Mouse (Mus musculus): Measurements from ENCODE around the gene Fkbp6. TPM values are rescaled to one million over a fixed set of nuclear protein-coding genes. Genes with fewer than 3 reads are reported as not detected.
A peak's percentile ranks its signal among the peaks of the same experiment; 100 is the strongest.

Gene Fkbp6
- total RNA-seq, 2 experiments from 2014 or later, result not detected

DNA sequence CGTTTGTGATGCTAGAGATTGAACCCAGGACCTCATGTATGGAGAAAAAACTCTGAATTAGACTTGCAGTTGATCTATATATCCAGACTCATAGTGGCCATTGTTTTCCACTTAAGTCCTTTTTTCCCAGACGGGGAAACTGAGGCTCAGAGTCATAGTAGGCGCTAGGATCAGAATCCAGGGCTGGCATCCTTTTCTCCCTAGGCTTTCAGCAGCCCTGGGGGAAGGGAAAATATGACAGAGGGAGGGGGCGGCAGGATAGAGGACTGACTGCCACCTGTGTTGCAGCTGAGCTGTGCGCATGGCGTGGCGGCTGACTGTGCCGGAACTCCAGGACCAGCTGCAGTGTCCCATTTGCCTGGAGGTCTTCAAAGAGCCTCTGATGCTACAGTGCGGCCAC, 3.2 kb upstream of the Fkbp6 start, which contains the start of gene Trim50:
Gene Trim50, plus strand, starts transcription at position 301 of the 400 bp plus-strand sequence.
- DNase-seq (ENCODE audit: low spot score in 2 of 2), result no peak

- DNase-seq (ENCODE audit: low spot score in 2 of 2), result no peak
Observed at GRCm38 (mm10) chr5:135351606-135352005, 1.8 kb upstream of the Fkbp6 start.

DNA sequence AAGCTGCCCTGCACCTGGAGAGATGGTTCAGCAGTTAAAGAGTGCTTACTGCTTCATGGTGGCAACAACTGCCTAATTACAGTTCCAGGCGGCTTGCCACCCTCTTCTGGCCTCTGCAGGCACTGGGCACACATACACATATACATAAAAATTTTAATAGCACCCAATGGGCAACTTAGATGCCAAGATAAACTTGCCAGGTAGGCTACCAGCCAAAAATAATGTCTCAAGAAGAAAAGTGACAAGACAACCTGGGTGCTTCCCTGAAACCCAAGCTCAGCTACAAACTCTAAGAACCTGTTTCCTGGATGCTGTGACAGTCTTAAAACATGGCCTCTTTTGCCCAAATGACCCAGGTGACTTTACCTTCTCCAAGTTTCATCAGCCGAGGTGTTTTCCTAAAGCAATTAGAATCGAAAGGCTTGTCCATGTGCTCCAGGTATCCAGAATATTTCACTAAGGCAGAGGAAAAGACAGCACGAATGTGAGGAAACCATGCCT, 2.3 kb downstream of the Fkbp6 start:
- no peak for DNase-seq (ENCODE audit: low spot score in 2 of 2)

DNA sequence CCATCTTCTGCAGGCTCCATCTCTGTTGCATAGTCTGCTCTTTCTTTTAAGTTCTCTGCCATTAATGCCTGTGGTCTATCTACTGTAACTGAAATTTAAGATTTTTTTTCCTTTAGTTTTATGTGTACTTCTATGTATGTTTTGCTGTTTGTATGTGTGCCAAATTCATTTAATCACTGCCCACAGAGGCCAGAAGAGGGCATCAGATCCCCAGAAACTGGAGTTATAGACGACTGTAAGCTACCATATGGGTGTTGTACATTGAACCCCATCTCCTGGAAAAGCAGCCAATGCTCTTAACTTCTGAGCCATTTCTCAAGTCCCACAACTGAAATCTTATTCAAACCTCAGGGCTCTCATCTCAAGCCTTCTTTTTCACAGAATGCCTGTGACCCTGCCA, 3.4 kb downstream of the Fkbp6 start:
- no peak for DNase-seq (ENCODE audit: low spot score in 2 of 2)

DNA sequence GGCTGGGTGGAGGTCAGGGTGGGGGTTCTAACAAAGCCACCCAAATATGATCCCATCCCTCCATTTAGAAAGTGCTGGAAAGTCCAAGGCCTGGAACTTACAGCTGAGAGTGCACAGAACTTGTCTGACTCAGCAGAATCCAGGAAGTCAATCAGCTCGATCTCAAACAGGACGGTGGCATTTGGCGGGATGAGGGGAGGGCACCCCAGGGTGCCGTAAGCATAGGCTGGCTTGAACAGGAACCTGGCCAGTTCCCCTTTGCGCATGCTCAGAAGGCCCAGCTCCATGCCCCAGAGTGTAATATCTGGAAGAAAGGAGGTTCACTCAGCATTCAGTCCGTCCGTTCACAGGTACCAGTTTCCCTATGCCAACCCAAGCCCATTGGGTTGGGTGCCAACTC, 3.9 kb downstream of the Fkbp6 start:
- DNase-seq (ENCODE audit: low spot score in 2 of 2), result no peak

- DNase-seq (ENCODE audit: low spot score in 2 of 2), result no peak
Observed at GRCm38 (mm10) chr5:135337575-135337974, 12.3 kb downstream of the Fkbp6 start.

- DNase-seq (ENCODE audit: low spot score in 2 of 2), result no peak
Observed at GRCm38 (mm10) chr5:135331161-135331560, 18.7 kb downstream of the Fkbp6 start.

DNA sequence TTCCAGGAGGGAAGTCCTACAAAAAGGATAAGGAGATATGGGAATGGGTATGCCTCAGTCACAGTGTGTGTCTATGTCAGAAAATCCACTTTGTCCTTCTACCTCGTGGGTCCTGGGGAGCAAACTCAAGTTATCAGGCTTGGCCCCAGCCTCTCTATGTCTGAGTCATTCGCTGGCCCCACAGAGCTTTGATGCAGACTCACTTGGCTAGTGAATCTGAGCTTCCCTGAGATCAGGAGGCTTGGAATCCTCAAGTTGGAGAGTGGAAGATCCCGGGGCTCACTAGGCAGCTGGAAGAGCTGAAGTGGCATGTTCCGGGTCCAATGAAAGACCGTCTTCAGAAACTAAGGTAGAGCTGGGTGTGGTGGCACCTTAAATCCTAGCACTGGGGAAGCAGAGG, 19.6 kb downstream of the Fkbp6 start:
- DNase-seq (ENCODE audit: low spot score in 2 of 2), result no peak

DNA sequence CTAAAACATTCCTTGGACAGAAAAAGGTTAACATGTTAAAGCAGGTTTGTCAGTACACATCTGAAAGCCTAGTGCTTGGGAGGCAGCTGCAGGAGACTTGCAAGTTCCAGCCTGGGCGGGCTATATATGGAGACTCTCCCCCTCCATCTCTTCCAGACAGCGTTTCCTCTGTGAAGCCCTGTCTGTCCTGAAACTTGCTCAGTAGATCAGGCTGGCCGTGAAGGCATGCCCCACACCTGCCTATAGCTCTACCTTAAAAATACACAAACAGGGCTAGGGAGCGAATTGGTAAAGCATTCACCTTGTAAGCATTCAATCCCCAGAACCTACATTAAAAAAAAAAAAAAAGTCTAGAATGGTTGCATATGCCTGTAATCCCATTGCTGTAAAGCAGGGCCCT, 20.4 kb downstream of the Fkbp6 start:
- no peak for DNase-seq (ENCODE audit: low spot score in 2 of 2)

- DNase-seq (ENCODE audit: low spot score in 2 of 2), result no peak
Observed at GRCm38 (mm10) chr5:135326121-135326659, 23.7 kb downstream of the Fkbp6 start.

- no peak for DNase-seq (ENCODE audit: low spot score in 2 of 2)
Observed at GRCm38 (mm10) chr5:135322197-135322596, 27.6 kb downstream of the Fkbp6 start.

DNA sequence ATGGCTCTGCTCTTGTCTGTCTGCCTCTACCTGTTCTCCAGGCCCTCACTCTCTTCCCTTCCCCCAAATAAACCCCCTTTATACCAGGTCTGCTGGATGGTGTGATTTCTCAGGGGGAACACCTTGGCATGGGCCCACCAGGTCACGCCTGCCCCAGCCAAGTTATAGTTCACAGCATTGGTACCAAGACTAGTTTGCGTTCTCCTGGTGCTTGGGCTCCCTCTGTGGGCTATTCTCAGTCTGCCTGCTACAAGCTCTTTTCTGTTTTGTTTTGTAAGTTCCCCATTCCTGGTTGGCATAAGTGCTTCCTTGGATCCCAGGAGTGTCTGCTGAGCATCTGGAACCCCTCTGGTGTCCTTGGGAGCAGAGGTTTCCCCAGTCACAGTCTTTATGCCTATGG, 30.0 kb downstream of the Fkbp6 start:
- no peak for DNase-seq (ENCODE audit: low spot score in 2 of 2)

GRCm38 (mm10) chr5:135316177-135316576, 33.7 kb downstream of the Fkbp6 start:
- no peak for DNase-seq (ENCODE audit: low spot score in 2 of 2)

GRCm38 (mm10) chr5:135306321-135306965, 43.4 kb downstream of the Fkbp6 start:
- no peak for DNase-seq (ENCODE audit: low spot score in 2 of 2)

DNA sequence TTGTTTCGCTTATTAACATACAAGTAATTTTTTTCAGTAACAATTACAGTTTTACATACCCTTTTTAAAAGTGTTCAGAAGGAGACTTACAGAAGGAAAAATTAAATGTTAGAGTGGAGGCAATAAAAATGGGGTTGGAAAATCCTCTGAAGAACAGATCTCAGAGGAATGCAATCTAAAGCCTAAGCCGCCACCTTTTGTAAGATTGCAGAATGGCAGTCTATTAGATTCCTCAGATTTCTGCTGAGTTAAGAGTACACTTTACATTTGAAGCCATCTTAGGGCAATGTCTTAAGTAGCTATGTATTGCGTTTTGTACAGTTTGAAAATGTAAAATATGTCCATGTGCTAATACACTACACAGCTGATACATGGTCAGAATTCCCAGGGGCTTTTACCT, 47.4 kb downstream of the Fkbp6 start:
- no peak for DNase-seq (ENCODE audit: low spot score in 2 of 2)

DNA sequence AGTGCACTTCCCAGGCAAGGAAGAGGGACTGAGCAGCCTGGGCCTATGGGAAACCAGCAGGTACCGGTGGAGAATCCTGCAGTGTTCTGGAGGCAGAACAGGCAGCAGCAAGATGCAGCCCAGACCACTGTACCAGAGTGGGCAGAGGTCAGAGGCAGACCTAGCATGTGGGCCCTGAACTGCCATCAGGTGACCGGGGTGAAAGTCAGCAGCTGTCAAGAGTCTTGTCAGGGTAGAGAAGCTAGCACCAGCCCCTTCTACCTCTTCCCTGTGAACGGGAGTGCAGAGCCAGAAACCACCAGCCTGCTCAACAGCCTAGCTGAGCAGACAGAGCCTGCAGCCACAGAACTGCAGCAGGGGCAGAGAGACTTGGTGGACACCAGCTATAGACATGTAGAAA, 47.9 kb downstream of the Fkbp6 start:
- no peak for DNase-seq (ENCODE audit: low spot score in 2 of 2)

DNA sequence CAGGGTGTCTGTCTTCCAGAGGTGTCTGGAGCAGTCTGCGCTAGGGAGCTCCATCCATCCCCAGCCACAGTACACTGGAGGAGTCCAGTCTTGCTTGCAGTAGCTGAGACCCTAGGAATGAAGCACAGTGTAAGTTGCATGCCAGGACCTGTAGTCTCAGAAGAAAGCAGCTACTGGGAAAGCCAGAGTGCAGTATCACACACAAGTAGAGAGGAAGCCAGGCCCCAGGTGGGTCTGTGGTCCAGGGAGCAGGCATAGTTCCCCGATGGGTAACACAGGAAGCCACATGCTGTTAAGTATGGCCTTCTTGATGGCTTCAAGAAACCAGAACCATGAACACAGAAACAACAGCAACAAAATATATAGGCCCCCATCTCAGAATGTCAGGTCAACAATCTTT, 57.8 kb downstream of the Fkbp6 start:
- DNase-seq (ENCODE audit: low spot score in 2 of 2), result no peak

GRCm38 (mm10) chr5:135291193-135291592, 58.7 kb downstream of the Fkbp6 start:
- DNase-seq (ENCODE audit: low spot score in 2 of 2), result no peak

GRCm38 (mm10) chr5:135290703-135291102, 59.1 kb downstream of the Fkbp6 start:
- no peak for DNase-seq (ENCODE audit: low spot score in 2 of 2)

DNA sequence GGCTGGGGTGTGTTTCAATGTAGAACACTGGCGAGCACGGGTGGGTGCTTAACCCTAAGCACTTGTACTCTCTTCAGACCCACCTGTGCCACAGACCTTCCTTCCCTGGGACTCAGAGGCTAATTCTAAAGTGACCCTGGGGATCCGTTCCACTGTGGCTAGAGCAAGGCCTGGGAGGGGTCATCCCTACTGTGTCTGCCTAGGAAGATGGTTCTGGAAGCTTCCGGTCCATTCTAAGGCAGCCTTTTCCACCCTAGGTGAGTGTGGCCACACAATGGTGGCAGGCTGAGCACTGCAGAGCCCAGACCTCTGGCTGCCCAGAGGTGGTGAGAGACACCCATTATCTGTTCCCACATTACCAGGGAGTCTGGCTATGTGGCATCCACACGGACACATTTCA, 62.9 kb downstream of the Fkbp6 start:
- no peak for DNase-seq (ENCODE audit: low spot score in 2 of 2)

DNA sequence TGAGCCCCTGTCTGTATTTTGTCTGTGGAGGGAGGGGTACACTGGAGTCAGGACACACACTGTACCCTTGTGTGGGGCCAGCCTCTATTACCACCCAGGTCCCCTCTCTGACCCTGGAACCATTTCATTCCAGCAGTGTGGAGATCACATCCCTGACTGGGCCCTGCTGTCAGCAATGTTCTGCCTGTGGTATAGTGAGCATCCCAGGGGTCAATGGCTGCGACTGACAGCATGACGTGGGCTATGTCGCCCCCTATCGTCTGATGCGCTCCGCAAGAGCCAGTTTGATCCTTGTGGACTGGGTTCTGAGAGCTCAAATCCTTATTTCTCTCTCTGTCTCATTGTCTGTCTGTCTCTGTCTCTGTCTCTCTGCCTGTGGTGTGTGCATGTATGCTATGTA, 63.7 kb downstream of the Fkbp6 start:
- DNase-seq (ENCODE audit: low spot score in 2 of 2), result peak; percentile 78 to 80

- DNase-seq (ENCODE audit: low spot score in 2 of 2), result no peak
Observed at GRCm38 (mm10) chr5:135285211-135285610, 64.6 kb downstream of the Fkbp6 start.

GRCm38 (mm10) chr5:135280226-135280625, 69.6 kb downstream of the Fkbp6 start:
- no peak for DNase-seq (ENCODE audit: low spot score in 2 of 2)
